Mouse (Mus musculus) frontal cortex, postnatal 10 days (tissue): Measurements from ENCODE around the gene Chsy1.
A peak's percentile ranks its signal among the peaks of the same experiment; 100 is the strongest.

ENCODE experiments used
- DNase-seq, 2 experiments: peaks; one replicate each; pipeline ENCODE4 v3.0.0; 2022; ENCODE audit warnings: low spot score in 2 of 2, mixed read lengths in 1 of 2

Chsy1 gene

GRCm38 (mm10) chr7:66109855-66110635 is 730 bp downstream of the Chsy1 start:
- peak in 1 of 2 experiments; percentile 40 for DNase-seq

GRCm38 (mm10) chr7:66110636-66111112 is 1.4 kb downstream of the Chsy1 start:
- DNase-seq, result no peak

GRCm38 (mm10) chr7:66111211-66111610 is 1.9 kb downstream of the Chsy1 start:
- DNase-seq, result no peak

DNA sequence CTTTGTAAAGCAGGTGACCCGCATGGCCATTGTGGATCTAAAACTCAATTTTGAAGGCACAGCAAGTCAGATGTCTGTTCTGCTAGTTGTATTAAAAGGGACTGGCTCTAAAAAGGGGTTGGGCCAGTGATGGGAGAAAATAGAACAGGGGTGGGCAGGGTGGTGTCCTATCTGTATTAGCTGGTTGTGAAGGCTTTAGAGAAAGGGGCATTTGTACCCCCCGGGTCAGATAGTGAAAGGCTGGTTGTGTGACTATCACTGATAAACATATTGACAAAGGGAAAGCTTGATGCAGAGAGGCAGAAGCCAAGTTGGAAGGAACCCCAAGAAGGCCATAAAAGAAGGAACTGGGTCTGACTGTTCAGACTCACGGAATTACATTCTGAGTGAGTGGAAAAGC is 4.2 kb downstream of the Chsy1 start:
- DNase-seq, result no peak

DNA sequence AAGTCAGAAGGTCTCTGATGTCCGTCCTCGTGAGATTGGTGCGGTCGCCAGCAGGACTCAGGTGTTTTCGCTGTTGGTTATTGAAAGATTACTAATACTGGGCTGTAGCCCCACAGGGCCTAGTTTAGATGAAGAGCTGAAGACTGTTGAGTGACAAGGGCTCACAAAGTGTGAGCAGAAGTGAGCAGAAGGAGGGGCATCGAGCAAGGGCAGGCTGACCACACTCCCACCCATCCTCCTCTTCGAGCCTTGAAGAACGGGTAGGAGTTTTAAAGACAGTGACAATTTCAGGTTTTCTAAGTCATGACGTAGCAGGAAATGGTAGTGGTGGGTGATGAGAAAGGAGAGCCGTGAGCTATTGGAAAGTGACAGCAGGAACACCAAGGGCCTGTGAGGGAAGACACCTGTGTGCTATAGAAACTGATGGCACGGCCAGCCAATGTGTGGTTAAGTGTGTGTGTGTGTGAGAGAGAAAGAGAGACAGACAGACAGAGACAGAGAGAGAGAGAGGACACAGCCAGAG is 6.6 kb downstream of the Chsy1 start:
- no peak for DNase-seq

DNA sequence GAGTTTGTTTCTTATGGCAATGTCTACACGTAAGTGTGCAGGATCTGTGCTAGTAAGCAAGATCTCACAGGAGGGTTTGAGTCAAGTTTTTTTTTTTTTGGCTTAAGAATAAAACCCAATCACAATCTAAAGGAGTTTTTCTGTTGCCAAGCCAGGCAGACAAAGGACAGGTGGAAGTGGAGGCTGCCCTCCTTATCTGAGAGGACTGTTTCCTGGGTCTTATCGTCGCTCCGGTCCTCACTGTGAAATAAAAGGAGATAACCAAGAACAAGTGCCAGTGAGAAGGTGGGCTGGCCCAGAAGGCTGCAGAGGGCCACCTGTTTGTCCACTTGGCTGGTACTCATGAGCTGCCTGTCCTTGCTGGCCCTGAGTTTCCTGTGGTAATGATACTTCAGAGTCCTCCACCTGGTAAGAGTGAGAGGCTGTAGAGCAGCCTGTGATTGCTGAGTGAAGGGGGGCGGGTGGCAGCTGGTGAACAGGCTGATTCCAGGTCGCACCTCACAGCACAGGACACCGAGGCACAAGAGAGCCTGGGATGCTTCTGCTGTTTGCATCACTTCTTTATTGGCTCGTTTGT is 7.7 kb downstream of the Chsy1 start:
- DNase-seq, result no peak

DNA sequence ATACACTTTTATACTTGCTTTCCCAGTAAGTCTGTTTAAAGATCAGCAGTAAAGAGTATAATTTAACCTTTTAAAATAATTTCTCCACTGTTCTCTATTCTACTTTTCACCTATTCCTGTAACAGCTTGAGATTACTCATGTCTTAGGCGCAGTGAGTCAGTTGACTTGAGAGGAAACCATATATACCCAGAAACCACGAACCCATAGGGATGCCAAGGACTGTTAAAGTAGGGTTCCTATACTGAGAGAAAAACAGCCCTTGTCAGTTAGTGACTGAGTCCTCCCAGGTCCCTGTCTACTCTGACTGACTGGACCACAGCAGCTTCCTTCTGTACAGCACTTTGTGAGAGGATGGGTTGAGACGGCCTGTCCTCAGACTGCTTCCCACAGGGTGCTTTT is 8.7 kb downstream of the Chsy1 start:
- no peak for DNase-seq

GRCm38 (mm10) chr7:66118796-66119195 is 9.5 kb downstream of the Chsy1 start:
- no peak for DNase-seq

- no peak for DNase-seq
Measured at GRCm38 (mm10) chr7:66120139-66120538, 10.8 kb downstream of the Chsy1 start.

- no peak for DNase-seq
Measured at GRCm38 (mm10) chr7:66120702-66121396, 11.5 kb downstream of the Chsy1 start.

- no peak for DNase-seq
Measured at GRCm38 (mm10) chr7:66124551-66124968, 15.2 kb downstream of the Chsy1 start.

- no peak for DNase-seq
Measured at GRCm38 (mm10) chr7:66125368-66125767, 16.1 kb downstream of the Chsy1 start.

GRCm38 (mm10) chr7:66127951-66128645 is 18.8 kb downstream of the Chsy1 start:
- no peak for DNase-seq

DNA sequence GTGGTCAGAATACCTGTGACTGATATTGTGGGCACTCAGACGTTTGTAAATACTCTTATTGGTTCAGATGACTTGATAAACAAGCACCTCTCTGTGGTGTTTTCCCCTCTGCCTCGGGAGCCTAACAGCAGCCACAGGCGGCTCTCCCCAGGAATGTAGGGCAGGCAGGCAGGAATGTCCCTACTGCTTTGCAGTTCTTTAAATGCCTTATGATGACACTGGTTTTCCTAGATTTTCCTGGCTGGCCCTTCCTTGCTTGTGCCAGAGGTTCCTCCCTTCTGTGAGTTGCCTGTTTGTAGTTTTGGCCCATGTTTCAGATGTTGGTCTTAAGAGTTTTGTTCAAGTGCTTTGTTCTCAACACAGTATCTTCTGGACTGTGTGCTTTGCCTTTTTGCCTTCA is 19.5 kb downstream of the Chsy1 start:
- DNase-seq, result no peak

- DNase-seq, result no peak
Measured at GRCm38 (mm10) chr7:66130296-66130695, 21.0 kb downstream of the Chsy1 start.

- no peak for DNase-seq
Measured at GRCm38 (mm10) chr7:66131776-66132421, 22.6 kb downstream of the Chsy1 start.

DNA sequence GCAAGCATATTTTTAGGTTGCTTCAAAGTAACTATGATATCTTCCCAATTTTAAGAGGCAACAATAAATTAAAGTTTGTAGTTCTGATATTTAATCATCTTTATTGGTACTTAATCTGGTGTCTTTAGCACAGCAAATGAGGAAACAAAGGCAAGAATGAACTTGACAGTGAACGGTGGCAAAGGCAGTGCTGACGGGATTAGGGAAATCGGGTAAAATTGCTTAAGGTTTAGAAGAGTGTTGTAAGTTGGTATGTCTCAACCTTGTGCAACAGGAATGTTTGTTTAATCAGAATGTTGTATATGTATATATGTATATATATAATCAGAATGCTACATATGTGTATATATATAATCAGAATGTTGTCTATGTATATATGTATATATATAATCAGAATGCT is 24.8 kb downstream of the Chsy1 start:
- no peak for DNase-seq

GRCm38 (mm10) chr7:66135644-66136043 is 26.3 kb downstream of the Chsy1 start:
- no peak for DNase-seq

DNA sequence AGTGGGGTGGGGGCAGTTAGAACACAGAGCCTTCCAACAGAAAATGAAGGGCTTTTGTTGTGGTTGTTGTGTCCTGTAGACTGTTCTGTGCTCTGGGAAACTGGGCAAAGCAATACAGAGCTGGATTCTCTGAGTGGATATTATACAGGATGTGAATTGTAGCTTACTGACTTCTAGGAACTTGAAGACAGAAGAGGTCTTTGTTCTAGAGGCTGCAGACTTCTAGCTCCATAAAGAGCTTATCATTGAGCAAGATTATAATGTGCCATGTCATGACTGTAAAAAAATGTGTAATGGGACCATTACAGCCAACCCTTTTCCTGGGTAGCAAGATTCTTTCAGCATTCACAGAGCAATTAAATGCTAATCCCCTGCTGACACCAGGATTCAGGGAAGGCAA is 26.9 kb downstream of the Chsy1 start:
- no peak for DNase-seq

DNA sequence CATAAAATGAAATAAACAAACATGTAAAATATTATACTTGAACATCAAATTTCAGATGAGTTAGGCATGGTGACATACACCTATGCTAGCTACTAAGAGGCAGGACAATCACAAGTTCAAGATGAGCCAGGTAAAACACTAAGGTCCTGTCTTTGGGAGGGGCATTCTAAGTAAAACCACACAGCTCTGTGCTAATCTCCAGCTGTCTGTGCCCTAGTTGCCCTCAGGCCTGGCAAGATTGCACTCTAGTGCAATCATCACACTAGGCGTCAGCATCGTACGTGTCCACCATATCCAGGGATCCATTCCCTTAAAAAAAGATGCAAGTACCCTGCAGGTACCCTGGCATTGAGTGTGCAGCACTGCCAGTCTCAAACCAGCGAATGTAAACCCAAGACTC is 28.0 kb downstream of the Chsy1 start:
- no peak for DNase-seq

DNA sequence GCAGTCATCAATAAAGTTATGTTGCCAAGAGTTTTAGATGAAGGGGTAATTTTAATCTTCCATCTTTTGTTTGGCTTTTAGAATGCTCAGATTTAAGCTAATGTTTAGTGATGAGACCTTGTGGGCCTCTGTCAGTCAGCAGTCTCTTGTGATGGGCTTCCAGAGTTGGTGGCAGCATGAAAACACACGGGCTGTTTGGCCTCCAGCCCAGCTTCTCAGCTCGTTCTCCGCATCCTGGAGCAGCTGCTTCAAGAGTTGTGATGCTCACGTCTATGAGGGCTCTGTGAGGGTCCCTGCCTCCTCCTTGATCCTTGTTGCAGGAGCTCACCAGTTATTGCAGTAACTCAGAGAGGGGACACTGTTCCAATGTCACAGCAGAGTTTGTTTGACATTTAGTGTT is 29.0 kb downstream of the Chsy1 start:
- DNase-seq, result no peak
